Mouse (Mus musculus) cerebellum, adult 2 months (tissue): ENCODE results near the gene Tmem72.

Experiments used
- CTCF ChIP-seq: fragments of 200-500 bp; IDR thresholded peaks from 2 replicates; pipeline ENCODE4 v1.5.1; 2011; ENCODE audit warnings: low read depth, mild to moderate bottlenecking, control low read depth, low read length, moderate library complexity, borderline replicate concordance; ENCODE audit not compliant: insufficient read depth
- POLR2A ChIP-seq: fragments of 200-500 bp; IDR thresholded peaks from 2 replicates; pipeline ENCODE4 v1.6.1; 2011; ENCODE audit warnings: low read length, control low read depth, borderline replicate concordance; ENCODE audit not compliant: insufficient read depth

DNA sequence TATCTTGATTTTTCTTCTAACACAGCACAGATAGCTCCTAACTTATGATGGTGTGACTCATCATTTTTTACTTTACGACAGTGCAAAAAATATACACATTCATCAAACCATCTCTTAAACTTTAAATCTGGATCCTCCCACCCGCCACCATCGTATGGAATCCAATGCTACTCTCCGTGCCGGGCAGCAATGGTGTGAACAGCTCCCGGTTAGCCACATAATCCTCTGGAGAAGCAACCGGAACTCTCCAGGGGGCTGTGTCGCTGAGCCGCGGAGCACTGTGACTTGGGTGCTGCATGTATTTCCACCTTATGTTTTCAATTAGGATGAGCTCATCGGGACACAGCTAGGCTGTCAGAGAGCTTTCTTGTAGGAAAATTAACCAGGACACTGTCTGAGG is 73.8 kb downstream of the Tmem72 start:
- TF ChIP-seq CTCF (no peak), POLR2A (no peak)
